Mouse (Mus musculus): ENCODE data around the gene Actn1. TPM values are rescaled to one million over a fixed set of nuclear protein-coding genes. Genes with fewer than 3 reads are reported as not detected.
A peak's percentile ranks its signal among the peaks of the same experiment; 100 is the strongest.

Actn1 gene
- polyA plus RNA-seq (2015; fragmentation: Nextera tagmentation; extraction: Ambion mirVana): 32.5 and 37.1 TPM in 2 replicates

DNA sequence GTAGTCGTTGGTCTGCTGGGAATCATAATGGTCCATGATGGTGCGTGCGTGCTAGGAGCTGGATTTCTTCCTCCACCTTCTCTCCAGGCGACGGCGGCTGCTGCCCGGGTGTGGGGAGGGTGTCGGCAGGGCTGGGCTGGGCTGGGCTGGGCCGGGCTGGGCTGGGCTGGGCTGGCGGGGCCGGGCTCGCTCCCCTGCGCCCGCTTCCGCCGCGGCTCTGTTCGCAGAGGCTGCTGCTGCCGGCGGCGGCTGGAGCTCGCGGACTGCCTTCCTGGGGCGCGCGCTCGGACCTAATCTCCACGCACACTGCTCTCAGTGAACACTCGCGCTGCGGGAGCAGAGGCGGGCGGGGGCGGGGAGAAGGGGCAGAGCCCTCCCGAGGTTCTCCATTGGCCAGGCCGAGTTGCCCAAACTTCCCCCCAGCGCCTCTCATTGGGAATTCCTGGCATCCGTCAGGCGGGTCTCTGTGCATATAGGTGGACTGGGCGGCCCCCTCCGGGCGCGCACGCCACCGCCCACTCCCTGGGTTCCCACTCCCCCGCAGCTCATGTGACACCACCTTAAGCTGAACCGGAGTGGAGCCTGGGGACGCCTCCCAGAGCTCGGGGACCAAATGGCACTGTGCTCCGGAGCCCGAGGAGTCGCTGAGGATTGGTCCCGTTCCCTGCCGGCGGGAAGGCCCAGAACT, at the start of gene Actn1:
Actn1 (minus strand) TSS at position 316 of the 688 bp plus-strand sequence.
- no peak for TF ChIP-seq CTCF (IDR thresholded peaks at IDR 0.05; ENCODE audit: low read depth)
- H3K9me3 ChIP-seq (replicated peaks; ENCODE audit: low read length): no peaks in the 10 kb centered on the region
- no peaks in the 10 kb centered on the region for H3K36me3 ChIP-seq (ENCODE audit: insufficient read depth, low read length)
- peak within 1 kb of the TSS; percentile 79 for H3K9ac ChIP-seq (ENCODE audit: low read depth, low read length)
- peak; percentile 99 for DNase-seq (ENCODE audit: low spot score)
- peaks cover 13% of the 10 kb centered on the region; the same call in 1 of the 2 replicates for H3K4me1 ChIP-seq (replicated peaks; ENCODE audit: insufficient read depth, low read length)
- H3K27me3 ChIP-seq (ENCODE audit: insufficient read depth, low read length): no peaks in the 10 kb centered on the region
- WGBS: under 1% methylated on average over 52 of the region's 55 CpGs
- H3K27ac ChIP-seq: peak within 1 kb of the TSS; percentile 96
- peak within 1 kb of the TSS; percentile 93 for H3K4me3 ChIP-seq (replicated peaks; ENCODE audit: low read depth, low read length)
- H3K4me2 ChIP-seq (ENCODE audit: low read length): peak within 1 kb of the TSS; percentile 88
- peak; percentile 94 for ATAC-seq (replicated peaks; ENCODE audit: low FRiP score, low read depth)

DNA sequence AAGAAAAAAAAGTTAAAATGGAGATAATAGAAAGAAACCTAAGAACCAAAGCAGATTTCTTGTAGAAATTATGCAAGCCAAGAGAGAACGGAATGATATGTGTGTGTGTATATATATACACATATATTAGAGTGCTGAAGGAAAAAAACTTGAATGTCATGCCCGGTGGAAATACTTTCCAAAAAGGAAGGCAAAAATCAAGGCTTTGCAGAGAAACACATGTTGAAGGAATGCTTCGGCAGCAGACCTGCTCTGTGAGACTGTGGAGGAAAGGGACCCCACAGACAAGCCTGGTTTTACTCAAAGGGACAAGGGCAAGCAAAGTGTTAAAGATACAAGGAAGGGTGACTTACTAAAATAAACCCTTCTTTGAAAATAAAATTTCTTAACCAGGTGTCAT, 47.4 kb upstream of the Actn1 start:
- 62% methylated on average over 3 of the region's 3 CpGs for WGBS

DNA sequence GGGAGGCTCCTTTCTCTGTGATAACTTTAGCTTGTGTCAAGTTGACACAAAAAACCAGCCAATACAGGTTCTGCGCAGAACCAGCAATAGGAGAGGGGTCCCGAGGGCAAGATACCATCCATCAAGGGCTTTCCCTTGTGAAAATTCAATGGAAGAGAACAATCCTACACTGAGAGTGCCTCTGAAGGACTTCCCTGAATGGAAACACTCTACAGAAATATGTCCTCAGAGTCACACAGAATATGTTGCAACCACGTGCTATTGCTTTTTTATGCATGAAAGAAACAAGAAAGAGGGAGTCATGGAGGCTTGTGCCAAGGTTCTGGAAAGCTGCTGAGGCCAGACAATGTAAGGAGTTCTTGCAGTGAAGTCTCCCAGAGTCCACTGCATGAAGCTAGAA, 44.3 kb upstream of the Actn1 start:
- ATAC-seq (replicated peaks; ENCODE audit: low FRiP score, low read depth) (no peak), DNase-seq (ENCODE audit: low spot score) (no peak)
- no peaks in the 10 kb centered on the region for H3K36me3 ChIP-seq (ENCODE audit: insufficient read depth, low read length)
- no peak overlapping the region for H3K4me3 ChIP-seq (replicated peaks; ENCODE audit: low read depth, low read length)
- H3K9me3 ChIP-seq (replicated peaks; ENCODE audit: low read length): no peaks in the 10 kb centered on the region
- 89% methylated on average over 3 of the region's 3 CpGs for WGBS
- TF ChIP-seq CTCF (IDR thresholded peaks at IDR 0.05; ENCODE audit: low read depth): no peak
- no peaks in the 10 kb centered on the region for H3K27me3 ChIP-seq (ENCODE audit: insufficient read depth, low read length)
- no peak overlapping the region for H3K4me2 ChIP-seq (ENCODE audit: low read length)
- no peak overlapping the region for H3K9ac ChIP-seq (ENCODE audit: low read depth, low read length)
- no peaks in the 10 kb centered on the region for H3K4me1 ChIP-seq (replicated peaks; ENCODE audit: insufficient read depth, low read length)
- H3K27ac ChIP-seq: no peak overlapping the region

More for the DNA sequence above, 47.4 kb upstream of the Actn1 start:
- no peak overlapping the region for H3K4me2 ChIP-seq (ENCODE audit: low read length)
- no peaks in the 10 kb centered on the region for H3K4me1 ChIP-seq (replicated peaks; ENCODE audit: insufficient read depth, low read length)
- no peaks in the 10 kb centered on the region for H3K27me3 ChIP-seq (ENCODE audit: insufficient read depth, low read length)
- H3K36me3 ChIP-seq (ENCODE audit: insufficient read depth, low read length): no peaks in the 10 kb centered on the region
- no peaks in the 10 kb centered on the region for H3K9me3 ChIP-seq (replicated peaks; ENCODE audit: low read length)
- H3K27ac ChIP-seq: no peak overlapping the region
- DNase-seq (ENCODE audit: low spot score) (no peak), ATAC-seq (replicated peaks; ENCODE audit: low FRiP score, low read depth) (no peak)
- H3K4me3 ChIP-seq (replicated peaks; ENCODE audit: low read depth, low read length): no peak overlapping the region
- TF ChIP-seq CTCF (IDR thresholded peaks at IDR 0.05; ENCODE audit: low read depth): no peak
- H3K9ac ChIP-seq (ENCODE audit: low read depth, low read length): no peak overlapping the region

DNA sequence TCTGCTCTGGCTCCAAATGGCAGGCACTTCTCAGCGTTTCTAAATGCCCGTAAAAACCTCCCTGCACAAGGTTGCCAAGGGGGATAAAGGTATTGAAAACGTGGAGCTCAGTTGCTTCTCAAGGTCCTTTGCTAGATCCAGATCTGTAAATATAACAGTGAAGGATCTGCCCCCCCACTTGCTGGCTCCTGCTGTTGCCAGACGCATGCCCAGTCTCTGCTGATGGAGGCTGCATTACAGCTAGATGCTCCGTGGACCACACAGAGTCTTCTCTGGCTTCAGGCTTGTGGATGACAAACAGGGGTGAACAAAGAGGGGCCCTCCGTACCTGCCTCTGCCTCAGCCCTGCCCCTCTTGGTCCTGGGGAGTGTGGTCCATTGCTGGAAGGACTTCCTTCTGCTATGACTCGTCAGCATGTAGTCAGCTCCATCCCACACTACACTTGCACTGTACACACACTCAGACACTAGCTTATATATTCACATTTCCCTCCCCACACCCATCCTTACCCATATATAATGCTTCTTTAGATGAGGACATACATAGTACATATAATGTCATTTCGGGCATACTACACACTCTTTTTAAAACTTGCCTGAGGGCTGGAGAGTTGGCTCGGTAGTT, 40.8 kb upstream of the Actn1 start:
- ATAC-seq (replicated peaks; ENCODE audit: low FRiP score, low read depth) (no peak), DNase-seq (ENCODE audit: low spot score) (no peak)
- Histone ChIP-seq H3K4me3 (replicated peaks; ENCODE audit: low read depth, low read length) (no peak overlapping the region), H3K27ac (no peak overlapping the region), H3K36me3 (ENCODE audit: insufficient read depth, low read length) (no peaks in the 10 kb centered on the region), H3K27me3 (ENCODE audit: insufficient read depth, low read length) (no peaks in the 10 kb centered on the region), H3K9ac (ENCODE audit: low read depth, low read length) (no peak overlapping the region), H3K4me2 (ENCODE audit: low read length) (no peak overlapping the region), H3K4me1 (replicated peaks; ENCODE audit: insufficient read depth, low read length) (no peaks in the 10 kb centered on the region), H3K9me3 (replicated peaks; ENCODE audit: low read length) (no peaks in the 10 kb centered on the region)
- 62% methylated on average over 9 of the region's 9 CpGs for WGBS
- no peak for TF ChIP-seq CTCF (IDR thresholded peaks at IDR 0.05; ENCODE audit: low read depth)

DNA sequence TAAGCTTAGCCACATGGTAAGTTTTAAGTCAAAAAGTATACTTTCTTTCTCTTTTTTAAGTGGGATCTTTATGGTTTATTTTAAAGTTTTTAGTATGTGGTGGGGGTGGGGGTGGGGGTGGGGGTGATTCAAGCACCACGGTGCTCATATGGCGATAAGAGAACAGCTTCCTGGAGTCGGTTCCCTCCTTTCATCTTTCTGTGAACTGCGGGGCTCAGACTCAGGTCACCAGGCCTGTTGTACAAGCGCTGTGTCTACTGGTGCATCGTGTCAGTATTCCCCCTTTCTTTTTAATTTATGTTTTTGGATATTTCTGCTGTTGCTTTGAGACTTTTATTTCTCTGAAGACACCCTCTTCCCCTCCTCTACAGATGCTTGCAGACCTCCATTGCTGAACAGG, 38.5 kb upstream of the Actn1 start:
- DNase-seq (ENCODE audit: low spot score) (no peak), ATAC-seq (replicated peaks; ENCODE audit: low FRiP score, low read depth) (no peak)
- no peaks in the 10 kb centered on the region for H3K4me1 ChIP-seq (replicated peaks; ENCODE audit: insufficient read depth, low read length)
- no peak overlapping the region for H3K4me3 ChIP-seq (replicated peaks; ENCODE audit: low read depth, low read length)
- no peak overlapping the region for H3K27ac ChIP-seq
- no peak overlapping the region for H3K4me2 ChIP-seq (ENCODE audit: low read length)
- no peaks in the 10 kb centered on the region for H3K27me3 ChIP-seq (ENCODE audit: insufficient read depth, low read length)
- no peak overlapping the region for H3K9ac ChIP-seq (ENCODE audit: low read depth, low read length)
- H3K9me3 ChIP-seq (replicated peaks; ENCODE audit: low read length): no peaks in the 10 kb centered on the region
- 32% methylated on average over 6 of the region's 6 CpGs for WGBS
- no peaks in the 10 kb centered on the region for H3K36me3 ChIP-seq (ENCODE audit: insufficient read depth, low read length)
- no peak for TF ChIP-seq CTCF (IDR thresholded peaks at IDR 0.05; ENCODE audit: low read depth)

DNA sequence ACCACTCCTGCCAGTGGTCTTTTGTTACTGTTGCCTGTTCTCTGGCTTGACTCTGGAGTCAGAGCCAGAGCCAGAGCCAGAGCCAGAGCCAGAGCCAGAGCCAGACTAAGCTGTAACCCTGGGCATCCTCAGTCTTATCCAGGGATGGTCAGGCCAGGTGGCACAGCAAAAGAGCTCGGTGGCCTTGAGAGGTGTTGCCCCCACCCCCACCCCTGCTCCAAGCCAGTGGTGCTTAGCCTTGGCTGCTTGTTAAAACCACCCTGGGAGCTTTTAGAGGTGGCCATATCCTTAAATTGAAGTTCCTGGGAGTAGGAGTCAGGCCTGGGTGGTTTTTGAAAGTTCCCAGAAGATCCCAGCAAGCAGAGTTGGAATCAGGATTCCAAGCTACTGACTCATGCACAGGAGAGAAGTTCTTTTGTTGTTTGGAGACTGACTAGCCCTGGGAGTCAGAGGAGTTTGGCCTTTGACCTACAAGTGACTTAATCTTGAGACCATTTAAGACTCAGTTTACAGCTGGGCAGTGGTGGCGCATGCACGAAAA, 31.8 kb upstream of the Actn1 start:
- no peak overlapping the region for H3K27ac ChIP-seq
- no peak overlapping the region for H3K9ac ChIP-seq (ENCODE audit: low read depth, low read length)
- 50% methylated on average over 3 of the region's 3 CpGs for WGBS
- no peaks in the 10 kb centered on the region for H3K4me1 ChIP-seq (replicated peaks; ENCODE audit: insufficient read depth, low read length)
- TF ChIP-seq CTCF (IDR thresholded peaks at IDR 0.05; ENCODE audit: low read depth): no peak
- ATAC-seq (replicated peaks; ENCODE audit: low FRiP score, low read depth) (peak; percentile 25; the same call in 1 of the 2 replicates), DNase-seq (ENCODE audit: low spot score) (no peak)
- no peak overlapping the region for H3K4me2 ChIP-seq (ENCODE audit: low read length)
- no peaks in the 10 kb centered on the region for H3K36me3 ChIP-seq (ENCODE audit: insufficient read depth, low read length)
- H3K27me3 ChIP-seq (ENCODE audit: insufficient read depth, low read length): no peaks in the 10 kb centered on the region
- no peaks in the 10 kb centered on the region for H3K9me3 ChIP-seq (replicated peaks; ENCODE audit: low read length)
- H3K4me3 ChIP-seq (replicated peaks; ENCODE audit: low read depth, low read length): no peak overlapping the region
